30 mouse cellular contexts compared by ENCODE assay signal in the genomic region with DNA sequence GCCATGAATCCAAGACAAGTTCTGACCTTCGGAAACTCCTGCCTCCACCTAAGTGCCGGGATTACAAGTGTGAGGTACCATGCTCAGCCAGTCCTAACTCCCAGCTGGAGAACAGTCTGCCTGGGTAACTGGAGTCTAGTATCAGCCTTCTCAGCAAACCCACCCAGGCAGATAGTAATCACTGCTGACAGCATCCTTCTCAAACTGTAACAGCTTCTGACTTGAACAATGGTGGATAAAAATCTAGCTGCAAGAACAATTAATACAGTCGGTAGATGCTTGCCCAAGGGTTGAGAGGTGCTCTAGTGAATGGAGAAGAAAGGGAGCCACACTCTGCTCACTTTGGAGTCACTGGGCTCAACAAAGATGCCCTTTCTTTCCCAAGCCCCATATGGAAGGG.
"Had no signal": no experiment of that assay in that cellular context is flagged by ENCODE, and none has a peak within 500 bp of the region (broad histone marks: within the 10 kb centered on the region; RNA-seq: fewer than 3 reads in every experiment).

No protein-coding gene starts in this region.

- H3K27ac ChIP-seq: left cerebral cortex, adult 2 months; limb, embryonic 10.5 days; limb, embryonic 12.5 days; limb, embryonic 13.5 days; limb, embryonic 15.5 days; liver, embryonic 12.5 days; liver, embryonic 13.5 days; liver, embryonic 14.5 days; lung, embryonic 15.5 days; macrophage; midbrain, embryonic 10.5 days; midbrain, embryonic 12.5 days; midbrain, embryonic 13.5 days; midbrain, embryonic 15.5 days had no signal

- H3K4me2 ChIP-seq: limb, embryonic 12.5 days; limb, embryonic 13.5 days; limb, embryonic 15.5 days; liver, embryonic 11.5 days; liver, embryonic 12.5 days; liver, embryonic 13.5 days; lung, embryonic 14.5 days; lung, embryonic 15.5 days; midbrain, embryonic 11.5 days; midbrain, embryonic 12.5 days; midbrain, embryonic 13.5 days; midbrain, embryonic 15.5 days had no signal

- H3K4me1 ChIP-seq: limb, embryonic 10.5 days; limb, embryonic 12.5 days; limb, embryonic 13.5 days; limb, embryonic 15.5 days; lung, embryonic 15.5 days; midbrain, embryonic 10.5 days; midbrain, embryonic 12.5 days; midbrain, embryonic 13.5 days; midbrain, embryonic 15.5 days had no signal

- H3K4me3 ChIP-seq: left cerebral cortex, adult 2 months; limb, embryonic 10.5 days; limb, embryonic 12.5 days; limb, embryonic 13.5 days; limb, embryonic 15.5 days; liver, embryonic 12.5 days; liver, embryonic 13.5 days; lung, embryonic 15.5 days; megakaryocyte, embryonic 14.5 days; midbrain, embryonic 10.5 days; midbrain, embryonic 12.5 days; midbrain, embryonic 13.5 days; midbrain, embryonic 15.5 days; myocyte had no signal

- ATAC-seq: liver, embryonic 12.5 days; liver, postnatal 0 days; lung, postnatal 0 days; midbrain, embryonic 13.5 days; midbrain, embryonic 15.5 days; midbrain, embryonic 16.5 days had no signal

- H3K9me3 ChIP-seq: limb, embryonic 10.5 days; limb, embryonic 12.5 days; limb, embryonic 13.5 days; limb, embryonic 15.5 days; liver, embryonic 12.5 days; liver, embryonic 13.5 days; lung, embryonic 15.5 days; megakaryocyte, embryonic 14.5 days; midbrain, embryonic 10.5 days; midbrain, embryonic 12.5 days; midbrain, embryonic 13.5 days; midbrain, embryonic 15.5 days had no signal

- H3K27me3 ChIP-seq: limb, embryonic 12.5 days; limb, embryonic 13.5 days; limb, embryonic 15.5 days; liver, embryonic 13.5 days; lung, embryonic 15.5 days; megakaryocyte, embryonic 14.5 days; midbrain, embryonic 12.5 days; midbrain, embryonic 13.5 days; midbrain, embryonic 15.5 days had no signal

- H3K36me3 ChIP-seq: limb, embryonic 10.5 days; limb, embryonic 12.5 days; limb, embryonic 13.5 days; limb, embryonic 15.5 days; liver, embryonic 12.5 days; liver, embryonic 13.5 days; lung, embryonic 15.5 days; midbrain, embryonic 10.5 days; midbrain, embryonic 12.5 days; midbrain, embryonic 13.5 days; midbrain, embryonic 15.5 days had no signal

- H3K9ac ChIP-seq: limb, embryonic 12.5 days; limb, embryonic 13.5 days; limb, embryonic 15.5 days; liver, embryonic 12.5 days; liver, embryonic 13.5 days; liver, embryonic 14.5 days; liver, postnatal 0 days; lung, embryonic 14.5 days; lung, embryonic 15.5 days; midbrain, embryonic 12.5 days; midbrain, embryonic 13.5 days; midbrain, embryonic 15.5 days had no signal

- DNase-seq: left cerebral cortex, postnatal 4 days; liver, embryonic 13.5 days; liver, postnatal 0 days; lung, adult 18-20 months; lung, adult 2 months; lung, embryonic 14.5 days; lung, postnatal 10 days; lung, postnatal 14 days; lung, postnatal 36 days; lung, postnatal 4 days; midbrain, embryonic 14.5 days had no signal
